Mouse (Mus musculus): ENCODE measurements around the gene Pik3ca. TPM values are rescaled to one million over a fixed set of nuclear protein-coding genes. Genes with fewer than 3 reads are reported as not detected.

Pik3ca gene
- total RNA-seq, 4 experiments from 2014 or later, result 42.2 to 50.1 (median 45.1) TPM

DNA sequence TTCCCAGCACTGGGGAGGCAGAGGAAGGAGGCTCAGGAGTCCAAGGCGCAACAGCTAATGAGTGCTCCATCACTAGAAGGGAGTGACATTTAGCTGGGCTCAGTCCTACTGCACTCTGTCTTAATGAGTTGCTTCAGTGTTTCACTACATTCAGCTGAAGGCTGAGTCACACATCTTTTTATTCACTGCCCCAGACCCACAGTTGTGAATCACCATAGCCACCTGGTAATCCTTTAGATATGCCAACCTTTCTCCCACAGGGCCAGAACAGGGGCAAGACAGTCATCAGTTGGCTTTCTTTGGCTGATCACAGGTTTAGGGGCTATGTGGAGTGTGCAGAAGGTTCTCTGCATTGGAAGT is 99.2 kb downstream of the Pik3ca start:
- no peak for DNase-seq (ENCODE audit: low spot score)

DNA sequence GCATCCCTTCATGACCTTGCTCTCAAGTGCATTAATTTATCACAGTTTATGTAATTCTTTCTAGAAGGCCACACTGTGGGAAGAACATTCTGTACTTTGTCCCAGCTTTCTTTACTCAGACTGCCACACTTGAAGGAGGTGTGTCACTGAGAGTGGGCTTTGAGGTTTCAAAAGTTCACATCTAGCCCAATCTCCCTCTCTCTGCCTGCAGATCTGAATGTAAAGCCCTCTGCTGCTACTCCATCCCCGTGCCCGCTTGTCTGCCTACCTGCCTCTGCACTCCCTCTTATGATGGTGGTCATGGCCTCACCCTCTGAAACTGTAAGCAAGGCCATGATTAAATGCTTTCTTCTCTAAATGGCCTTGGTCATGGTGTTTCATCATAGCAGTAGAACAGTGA is 102.9 kb downstream of the Pik3ca start:
- DNase-seq (ENCODE audit: low spot score), result no peak

DNA sequence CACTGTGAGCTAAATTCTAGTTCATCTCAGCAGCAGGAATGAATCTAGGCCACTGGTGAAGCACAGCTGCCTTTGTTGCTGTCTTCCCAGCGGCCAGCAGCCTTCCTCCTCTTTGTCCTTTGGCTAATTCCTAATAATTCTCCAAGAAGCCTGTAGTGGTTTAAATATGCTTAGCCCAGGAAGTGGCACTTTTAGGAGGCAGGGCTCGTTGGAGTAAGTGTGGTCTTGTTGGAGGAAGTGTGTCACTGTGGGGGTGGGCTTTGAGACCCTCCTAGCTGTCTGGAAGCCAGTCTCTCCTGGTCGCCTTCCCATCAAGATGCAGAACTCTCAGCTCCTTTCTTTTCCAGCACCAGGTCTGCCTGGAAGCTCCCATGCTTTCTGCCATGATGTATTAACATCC is 108.4 kb downstream of the Pik3ca start:
- DNase-seq (ENCODE audit: low spot score), result no peak

DNA sequence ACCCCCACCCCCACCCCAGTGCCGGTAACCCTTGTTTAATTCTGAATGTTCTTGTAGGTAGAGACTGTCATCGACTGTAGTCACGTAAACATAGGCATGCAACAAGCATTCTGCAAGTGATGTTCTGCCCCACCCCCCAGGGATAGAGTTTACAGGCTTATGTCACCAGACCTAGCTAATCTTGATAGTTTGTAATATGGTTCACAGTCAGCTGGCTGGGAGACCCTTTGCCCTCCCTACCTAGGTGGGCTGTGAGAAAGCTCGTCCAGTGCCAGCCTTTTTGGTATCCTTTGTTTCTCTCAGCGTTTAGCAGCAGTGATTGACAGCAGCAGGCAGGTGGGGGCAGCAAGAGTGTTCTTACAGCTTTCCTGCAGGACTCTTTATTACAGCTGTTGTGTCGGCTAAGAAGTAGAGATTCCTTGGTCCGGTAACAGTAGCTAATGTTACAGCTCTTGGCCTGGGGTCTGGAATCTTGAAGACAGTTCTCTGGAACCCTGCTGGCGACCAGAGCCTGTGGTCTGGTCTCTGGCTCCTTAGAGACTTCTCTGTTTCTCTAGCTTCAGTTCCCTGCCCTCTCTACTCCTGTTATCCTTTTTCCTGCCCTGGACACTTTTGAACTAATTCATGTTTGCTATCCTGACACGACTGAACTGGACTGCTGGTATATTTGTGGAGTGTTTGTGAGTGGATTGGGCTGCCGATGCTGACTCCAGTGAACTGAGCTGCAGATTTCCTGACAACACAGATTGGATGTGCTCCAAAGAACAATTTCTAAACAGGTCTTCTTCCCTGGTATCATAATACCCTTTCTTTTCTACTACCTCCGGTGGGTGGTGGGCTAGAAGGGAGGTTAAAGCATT is 109.1 kb downstream of the Pik3ca start:
- no peak for DNase-seq (ENCODE audit: low spot score)

GRCm38 (mm10) chr3:32508666-32509324 is 111.3 kb downstream of the Pik3ca start:
- DNase-seq (ENCODE audit: low spot score), result peak; percentile 72

- DNase-seq (ENCODE audit: low spot score), result peak; percentile 6
Measured at GRCm38 (mm10) chr3:32509496-32510374, 112.3 kb downstream of the Pik3ca start, which contains the start of gene Zfp639. Gene Zfp639 (plus strand): TSS chr3:32510259.

DNA sequence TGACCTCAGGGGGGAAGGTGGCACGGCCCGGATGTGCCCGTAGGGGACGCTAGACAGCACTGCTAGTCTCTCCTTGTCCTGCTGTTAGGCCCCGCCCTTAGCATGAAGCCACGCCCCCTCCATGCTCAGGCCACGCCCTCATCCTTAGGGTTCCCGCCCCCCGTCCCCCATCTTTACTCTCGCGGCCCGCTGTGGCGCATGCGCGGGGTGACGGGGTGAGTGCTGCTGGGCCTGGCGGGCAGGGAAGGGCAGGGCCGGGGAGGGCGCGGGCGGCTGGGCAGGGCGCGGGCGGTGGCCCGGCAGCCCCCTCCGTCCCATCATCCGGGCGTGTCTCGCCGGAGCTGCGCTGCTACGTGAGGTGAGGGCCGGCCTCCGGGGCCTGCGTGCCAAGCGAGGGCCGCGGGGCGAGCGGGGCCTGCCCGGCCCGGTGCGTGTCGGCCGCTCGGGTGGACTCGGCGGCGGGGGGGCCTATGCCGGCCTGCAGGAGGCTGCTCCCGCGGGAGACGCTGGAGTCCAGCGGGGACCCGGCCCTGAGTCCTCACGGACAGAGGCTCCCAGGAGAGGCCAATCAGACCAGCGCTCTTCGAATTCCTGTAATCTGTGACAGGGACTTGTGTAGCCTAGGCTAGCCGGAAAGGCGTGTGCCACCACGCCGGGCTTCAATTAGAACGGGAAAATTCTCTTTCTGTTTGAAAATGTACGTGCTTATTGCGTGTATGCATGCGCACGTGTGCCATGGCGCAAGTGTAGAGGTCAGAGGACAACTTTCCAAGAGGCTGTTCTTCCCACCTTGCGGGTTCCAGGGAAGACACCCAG is 113.1 kb downstream of the Pik3ca start:
- DNase-seq (ENCODE audit: low spot score), result peak; percentile 95

- DNase-seq (ENCODE audit: low spot score), result no peak
Measured at GRCm38 (mm10) chr3:32511191-32511550, 113.7 kb downstream of the Pik3ca start.

DNA sequence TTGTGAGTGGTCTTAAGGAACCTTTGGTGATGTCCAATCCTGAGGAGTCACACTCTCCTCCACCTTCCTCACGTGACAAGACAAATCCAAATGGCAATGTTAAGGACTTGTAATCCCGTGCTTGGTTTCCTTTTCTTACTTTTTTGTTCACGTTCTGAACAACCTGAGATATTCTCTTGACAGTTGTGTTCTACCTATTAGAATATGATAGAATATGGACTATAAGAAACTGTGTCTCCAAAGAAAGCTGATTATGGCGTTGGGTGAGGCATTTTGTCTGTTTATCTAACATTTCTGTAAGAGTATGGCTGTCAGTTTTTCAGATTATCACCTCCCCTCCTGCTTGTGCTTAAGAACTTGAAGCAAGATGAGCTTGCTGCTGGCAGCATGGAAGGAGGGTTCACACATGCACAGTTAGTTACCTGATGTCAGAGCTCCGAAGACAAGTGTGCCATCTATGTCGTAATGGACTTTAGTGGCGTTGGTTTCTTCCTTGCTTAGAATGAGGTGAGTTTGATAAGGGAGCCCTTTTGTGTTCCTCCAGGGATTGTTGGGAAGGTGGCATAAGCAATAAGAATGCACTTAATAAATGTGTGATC is 115.3 kb downstream of the Pik3ca start:
- DNase-seq (ENCODE audit: low spot score), result no peak

GRCm38 (mm10) chr3:32513528-32513927 is 116.1 kb downstream of the Pik3ca start:
- DNase-seq (ENCODE audit: low spot score), result no peak

Other genes with a start within 250 kb of the Pik3ca start
- gene Zmat3, start 31.7 kb upstream of the Pik3ca start, total RNA-seq (2022), result 1 to 10 TPM; 5.9 to 8.9 (median 6.6) TPM
- gene Kcnmb3, start 94.6 kb downstream of the Pik3ca start, total RNA-seq (2022), result not detected
- 10 to 100 TPM; 21.3 to 30.0 (median 25.8) TPM for gene Zfp639, start 112.6 kb downstream of the Pik3ca start, total RNA-seq (2022)
- gene Mfn1, start 131.8 kb downstream of the Pik3ca start, total RNA-seq (2022), result 100 to 1,000 TPM; 446 to 480 (median 447) TPM
- gene Gnb4, start 218.9 kb downstream of the Pik3ca start, total RNA-seq (2022), result 10 to 100 TPM in 2 of 4 experiments, 1 to 10 TPM in 2; 6.9 to 14.1 (median 10.9) TPM